In genomic region chr4:53120038-53120685, GRCm38 (mm10) we compare ENCODE assay signal across 16 mouse cellular contexts. TPM values are rescaled to one million over a fixed set of nuclear protein-coding genes. Genes with fewer than 3 reads are reported as not detected.
DNase-seq lines count a peak whose midpoint lies in the region; TF ChIP-seq lines count a peak whose summit lies in the region.
"Had no signal": no experiment of that assay in that cellular context is flagged by ENCODE, and none has a peak within 500 bp of the region (broad histone marks: within the 10 kb centered on the region; RNA-seq: fewer than 3 reads in every experiment).

No protein-coding gene starts in this region.

- peaks cover 56 to 75% of the 10 kb centered on the region in 2 experiments for H3K4me1 ChIP-seq in MEL (ENCODE audit: control insufficient read depth in 1 of 2, insufficient read depth in 2 of 2, low read length in 2 of 2)
- H3K4me1 ChIP-seq: midbrain, embryonic 15.5 days had no signal

- H3K79me2 ChIP-seq in MEL (ENCODE audit: control insufficient read depth, insufficient read depth, low read length, poor library complexity): no peaks in the 10 kb centered on the region; the same call in 1 of the 2 replicates

- peak overlapping the region; percentile 99 for H3K27ac ChIP-seq in MEL (ENCODE audit: control insufficient read depth, low read depth, low read length)
- H3K27ac ChIP-seq: embryonic facial prominence, embryonic 12.5 days; forebrain, embryonic 12.5 days; kidney, embryonic 15.5 days; layer of hippocampus, adult 2 months; lung, embryonic 15.5 days; midbrain, embryonic 15.5 days had no signal

- no peaks in the 10 kb centered on the region for H3K9me3 ChIP-seq in MEL (replicated peaks; ENCODE audit: insufficient read depth, low read length)
- H3K9me3 ChIP-seq: embryonic facial prominence, embryonic 12.5 days; forebrain, embryonic 12.5 days; kidney, embryonic 15.5 days; lung, embryonic 15.5 days; midbrain, embryonic 15.5 days had no signal

- DNase-seq in layer of hippocampus, adult 9-11 months: peak; percentile 47
- DNase-seq in layer of hippocampus, postnatal 14 days (ENCODE audit: low spot score in 2 of 2): no peak
- DNase-seq in MEL (ENCODE audit: low read depth, low spot score): peak; percentile 56
- peak; percentile 50 for DNase-seq in c-Kit-positive CD71-negative TER-119-negative erythroid progenitor cells, embryonic 14.5 days (ENCODE audit: low read depth)
- peak; percentile 67 to 83 for DNase-seq in monocyte, adult 2 months (ENCODE audit: low read depth in 1 of 2, low spot score in 2 of 2)
- no peak for DNase-seq in right cerebral cortex, postnatal 10 days (ENCODE audit: low spot score in 2 of 2)
- DNase-seq in heart, postnatal 36 days: no peak
- DNase-seq: cerebellum, postnatal 14 days; right cerebral cortex, adult 18-20 months had no signal

- TF ChIP-seq CTCF in MEL (IDR thresholded peaks at IDR 0.05 in 2 of 3, conservative IDR thresholded peaks at IDR 0.05 in 1 of 3; ENCODE audit: control insufficient read depth in 1 of 3, insufficient read depth in 1 of 3, low read depth in 2 of 3, low read length in 3 of 3, poor library complexity in 1 of 3, severe bottlenecking in 1 of 3): no peak

- TF ChIP-seq POLR2A in MEL (IDR thresholded peaks at IDR 0.05; ENCODE audit: control insufficient read depth in 1 of 2, insufficient read depth in 1 of 2, low read depth in 1 of 2, low read length in 2 of 2, poor library complexity in 1 of 2): no peak

- TF ChIP-seq RAD21 in MEL (IDR thresholded peaks at IDR 0.05; ENCODE audit: low read depth, low read length): no peak

- peaks cover 10 to 78% of the 10 kb centered on the region in 2 experiments for H3K36me3 ChIP-seq in MEL (ENCODE audit: control insufficient read depth in 1 of 2, insufficient read depth in 2 of 2, low read length in 2 of 2)
- H3K36me3 ChIP-seq: embryonic facial prominence, embryonic 12.5 days; forebrain, embryonic 12.5 days; kidney, embryonic 15.5 days; lung, embryonic 15.5 days; midbrain, embryonic 15.5 days had no signal

- no peak overlapping the region for H3K4me3 ChIP-seq in MEL (ENCODE audit: control insufficient read depth in 1 of 2, insufficient read depth in 1 of 2, low read depth in 2 of 2, low read length in 2 of 2)
- H3K4me3 ChIP-seq: embryonic facial prominence, embryonic 12.5 days; forebrain, embryonic 12.5 days; kidney, embryonic 15.5 days; layer of hippocampus, adult 2 months; lung, embryonic 15.5 days; midbrain, embryonic 15.5 days had no signal

- peak overlapping the region; percentile 44 for H3K9ac ChIP-seq in MEL (ENCODE audit: control insufficient read depth, low read depth, low read length, poor library complexity, severe bottlenecking)
- H3K9ac ChIP-seq: embryonic facial prominence, embryonic 12.5 days; forebrain, embryonic 12.5 days; kidney, embryonic 15.5 days; lung, embryonic 15.5 days; midbrain, embryonic 15.5 days had no signal

- no peaks in the 10 kb centered on the region for H3K27me3 ChIP-seq in MEL (ENCODE audit: control insufficient read depth in 1 of 2, insufficient read depth in 2 of 2, low read length in 2 of 2)
- H3K27me3 ChIP-seq: embryonic facial prominence, embryonic 12.5 days; forebrain, embryonic 12.5 days; kidney, embryonic 15.5 days; lung, embryonic 15.5 days; midbrain, embryonic 15.5 days; Patski had no signal

- intact Hi-C loops in heart, postnatal 36 days (cut with DNase I): no loop called here

- no peak for TF ChIP-seq EP300 in MEL (IDR thresholded peaks at IDR 0.05; ENCODE audit: low read depth in 1 of 2, low read length in 2 of 2)

TF ChIP-seq in MEL, 35 proteins besides CTCF, POLR2A, EP300 and RAD21:
- TF ChIP-seq ETS1 (IDR thresholded peaks at IDR 0.05; ENCODE audit: low read depth, low read length) (0 out of 2 replicates have a peak, but pooled peaks have one; percentile 11), MYC (IDR thresholded peaks at IDR 0.05; ENCODE audit: low read depth, low read length) (no peak), JUND (IDR thresholded peaks at IDR 0.05; ENCODE audit: low read depth, low read length) (no peak)

RNA-seq across cellular contexts. Expression of gene Abca1, which starts 39.5 kb away (rescaled TPM):
- 10 to 100 TPM; 30.1 to 33.6 TPM for total RNA-seq in layer of hippocampus, postnatal 14 days (2021)
- total RNA-seq in MEL (2012; rRNA removed): 8.4 and 10.8 TPM in 2 replicates
- polyA plus RNA-seq in MEL (2012; ENCODE audit: insufficient read depth in 1 of 2, insufficient read length in 2 of 2, low read depth in 1 of 2, low replicate concordance in 2 of 2, missing spikeins in 1 of 2): 1 to 10 TPM in 1 of 2 experiments, not detected in 1; 9.0 TPM
- 10 to 100 TPM; 24.6 to 26.3 TPM for total RNA-seq in heart, postnatal 36 days (2021)

Comparison
In these comparisons a context has a peak if more than half of its experiments do, and no peak if none do; other contexts are left out.
1. DNase-seq: peak in layer of hippocampus, adult 9-11 months (single experiment), MEL (single experiment), c-Kit-positive CD71-negative TER-119-negative erythroid progenitor cells, embryonic 14.5 days (single experiment) and monocyte, adult 2 months (2 of 2); none in layer of hippocampus, postnatal 14 days (0 of 2), right cerebral cortex, postnatal 10 days (0 of 2) and heart, postnatal 36 days (0 of 2).